Mouse (Mus musculus): ENCODE results near the gene Kmo. TPM values are rescaled to one million over a fixed set of nuclear protein-coding genes. Genes with fewer than 3 reads are reported as not detected.

Kmo gene
- polyA plus RNA-seq, 1 experiment: 11.8 TPM

- peak; percentile 99 to 100 for DNase-seq (ENCODE audit: low read depth in 1 of 2, low spot score in 2 of 2)
Measured at GRCm38 (mm10) chr1:175692246-175692996, 72.2 kb downstream of the Kmo start, which contains the start of the genes Opn3 and Chml. Gene Opn3 (minus strand): TSS chr1:175692776. Gene Chml (minus strand): TSS chr1:175692901.

GRCm38 (mm10) chr1:175692997-175693361, 72.8 kb downstream of the Kmo start:
- TF ChIP-seq CTCF (IDR thresholded peaks at IDR 0.05; ENCODE audit: extremely low read depth, insufficient read depth, insufficient read length, insufficient replicate concordance): no peak
- TF ChIP-seq POLR2A (IDR thresholded peaks at IDR 0.05; ENCODE audit: low read depth, low read length): no peak
- DNase-seq (ENCODE audit: low read depth in 1 of 2, low spot score in 2 of 2): no peak
- Histone ChIP-seq H3K27ac (ENCODE audit: insufficient read depth, low read length) (no peak overlapping the region), H3K36me3 (ENCODE audit: control insufficient read depth, insufficient read depth, low read length) (no peaks in the 10 kb centered on the region), H3K4me1 (ENCODE audit: control insufficient read depth, insufficient read depth, insufficient read length) (peaks cover 5% of the 10 kb centered on the region; the same call in 1 of the 2 replicates), H3K27me3 (ENCODE audit: control insufficient read depth, insufficient read depth, low read length) (no peaks in the 10 kb centered on the region), H3K4me3 (ENCODE audit: extremely low read depth, insufficient read depth, insufficient read length) (peak overlapping the region; percentile 50)
- WGBS: under 1% methylated on average over 17 of the region's 17 CpGs

More at GRCm38 (mm10) chr1:175692246-175692996, 72.2 kb downstream of the Kmo start, which contains the start of the genes Opn3 and Chml:
- H3K4me1 ChIP-seq (ENCODE audit: control insufficient read depth, insufficient read depth, insufficient read length): peaks cover 5% of the 10 kb centered on the region; the same call in 1 of the 2 replicates
- WGBS: under 1% methylated on average over 72 of the region's 73 CpGs
- TF ChIP-seq POLR2A (IDR thresholded peaks at IDR 0.05; ENCODE audit: low read depth, low read length) (peak; percentile 85), CTCF (IDR thresholded peaks at IDR 0.05; ENCODE audit: extremely low read depth, insufficient read depth, insufficient read length, insufficient replicate concordance) (peak; percentile 2; the same call in 1 of the 2 replicates)
- no peaks in the 10 kb centered on the region for H3K27me3 ChIP-seq (ENCODE audit: control insufficient read depth, insufficient read depth, low read length)
- H3K27ac ChIP-seq (ENCODE audit: insufficient read depth, low read length): peak within 1 kb of the TSS; percentile 77
- H3K36me3 ChIP-seq (ENCODE audit: control insufficient read depth, insufficient read depth, low read length): peaks cover 4% of the 10 kb centered on the region; the same call in 1 of the 2 replicates
- H3K4me3 ChIP-seq (ENCODE audit: extremely low read depth, insufficient read depth, insufficient read length): peak within 1 kb of the TSS; percentile 95

- H3K4me1 ChIP-seq (ENCODE audit: control insufficient read depth, insufficient read depth, insufficient read length): peaks cover 5% of the 10 kb centered on the region; the same call in 1 of the 2 replicates
- no peak for TF ChIP-seq POLR2A (IDR thresholded peaks at IDR 0.05; ENCODE audit: low read depth, low read length)
- no peak for TF ChIP-seq CTCF (IDR thresholded peaks at IDR 0.05; ENCODE audit: extremely low read depth, insufficient read depth, insufficient read length, insufficient replicate concordance)
- peak overlapping the region; percentile 50; the same call in 1 of the 2 replicates for H3K4me3 ChIP-seq (ENCODE audit: extremely low read depth, insufficient read depth, insufficient read length)
- WGBS: 27% methylated on average over 12 of the region's 12 CpGs
- peak in 1 of 2 experiments; percentile 9 for DNase-seq (ENCODE audit: low read depth in 1 of 2, low spot score in 2 of 2)
- no peak overlapping the region for H3K27ac ChIP-seq (ENCODE audit: insufficient read depth, low read length)
- no peaks in the 10 kb centered on the region for H3K27me3 ChIP-seq (ENCODE audit: control insufficient read depth, insufficient read depth, low read length)
- no peaks in the 10 kb centered on the region for H3K36me3 ChIP-seq (ENCODE audit: control insufficient read depth, insufficient read depth, low read length)
Measured at GRCm38 (mm10) chr1:175693429-175693960, 73.3 kb downstream of the Kmo start.

- H3K4me3 ChIP-seq (ENCODE audit: extremely low read depth, insufficient read depth, insufficient read length): no peak within 1 kb of the TSS
- no peak for DNase-seq (ENCODE audit: low read depth in 1 of 2, low spot score in 2 of 2)
- TF ChIP-seq CTCF (IDR thresholded peaks at IDR 0.05; ENCODE audit: extremely low read depth, insufficient read depth, insufficient read length, insufficient replicate concordance) (no peak), POLR2A (IDR thresholded peaks at IDR 0.05; ENCODE audit: low read depth, low read length) (no peak)
- no peaks in the 10 kb centered on the region for H3K27me3 ChIP-seq (ENCODE audit: control insufficient read depth, insufficient read depth, low read length)
- no peaks in the 10 kb centered on the region for H3K4me1 ChIP-seq (ENCODE audit: control insufficient read depth, insufficient read depth, insufficient read length)
- no peak within 1 kb of the TSS for H3K27ac ChIP-seq (ENCODE audit: insufficient read depth, low read length)
- no peaks in the 10 kb centered on the region for H3K36me3 ChIP-seq (ENCODE audit: control insufficient read depth, insufficient read depth, low read length)
- 83% methylated on average over 1 of the region's 1 CpGs for WGBS
Measured at GRCm38 (mm10) chr1:175698293-175698692, 78.1 kb downstream of the Kmo start, which contains the start of gene Wdr64. Gene Wdr64 (plus strand): TSS chr1:175698593.

- no peak for DNase-seq (ENCODE audit: low read depth in 1 of 2, low spot score in 2 of 2)
- no peaks in the 10 kb centered on the region for H3K36me3 ChIP-seq (ENCODE audit: control insufficient read depth, insufficient read depth, low read length)
- no peaks in the 10 kb centered on the region for H3K27me3 ChIP-seq (ENCODE audit: control insufficient read depth, insufficient read depth, low read length)
- 55% methylated on average over 3 of the region's 3 CpGs for WGBS
- TF ChIP-seq CTCF (IDR thresholded peaks at IDR 0.05; ENCODE audit: extremely low read depth, insufficient read depth, insufficient read length, insufficient replicate concordance) (no peak), POLR2A (IDR thresholded peaks at IDR 0.05; ENCODE audit: low read depth, low read length) (no peak)
- H3K27ac ChIP-seq (ENCODE audit: insufficient read depth, low read length): no peak overlapping the region
- no peaks in the 10 kb centered on the region for H3K4me1 ChIP-seq (ENCODE audit: control insufficient read depth, insufficient read depth, insufficient read length)
- no peak overlapping the region for H3K4me3 ChIP-seq (ENCODE audit: extremely low read depth, insufficient read depth, insufficient read length)
Measured at GRCm38 (mm10) chr1:175699375-175699774, 79.2 kb downstream of the Kmo start.

GRCm38 (mm10) chr1:175699796-175700195, 79.6 kb downstream of the Kmo start:
- Histone ChIP-seq H3K36me3 (ENCODE audit: control insufficient read depth, insufficient read depth, low read length) (no peaks in the 10 kb centered on the region), H3K4me3 (ENCODE audit: extremely low read depth, insufficient read depth, insufficient read length) (no peak overlapping the region), H3K27me3 (ENCODE audit: control insufficient read depth, insufficient read depth, low read length) (no peaks in the 10 kb centered on the region), H3K27ac (ENCODE audit: insufficient read depth, low read length) (no peak overlapping the region), H3K4me1 (ENCODE audit: control insufficient read depth, insufficient read depth, insufficient read length) (no peaks in the 10 kb centered on the region)
- 24% methylated on average over 4 of the region's 4 CpGs for WGBS
- TF ChIP-seq CTCF (IDR thresholded peaks at IDR 0.05; ENCODE audit: extremely low read depth, insufficient read depth, insufficient read length, insufficient replicate concordance) (no peak), POLR2A (IDR thresholded peaks at IDR 0.05; ENCODE audit: low read depth, low read length) (no peak)
- DNase-seq (ENCODE audit: low read depth in 1 of 2, low spot score in 2 of 2): no peak

All from spleen, adult 2 months (tissue).